Mouse (Mus musculus) MEL (cell line): ENCODE measurements around the gene Flrt2. TPM values are rescaled to one million over a fixed set of nuclear protein-coding genes. Genes with fewer than 3 reads are reported as not detected.

Source experiments
- DNase-seq: peaks from one replicate; pipeline ENCODE4 v3.0.0; 2011; ENCODE audit warnings: low read depth, low spot score
- H3K27ac ChIP-seq: 2 replicates; pipeline ENCODE4 v1.5.1; 2012; ENCODE audit warnings: low read depth, mild to moderate bottlenecking, control low read depth, low read length, moderate library complexity; ENCODE audit not compliant: control insufficient read depth
- H3K27me3 ChIP-seq, 2 experiments: fragments of 150-350 bp in 1 of 2; sonication (generic) in 1 of 2; 2 replicates each; pipeline ENCODE4 v1.6.1; 2012; ENCODE audit warnings: low read length in 2 of 2, mild to moderate bottlenecking in 2 of 2, improper control_type of control experiment in 1 of 2, moderate library complexity in 1 of 2; ENCODE audit not compliant: insufficient read depth in 2 of 2, control insufficient read depth in 1 of 2
- H3K36me3 ChIP-seq, 2 experiments: 2 replicates each; pipeline ENCODE4 v1.6.1; 2012 to 2014; ENCODE audit warnings: low read length in 2 of 2, improper control_type of control experiment in 1 of 2, inconsistent platforms in 1 of 2, mild to moderate bottlenecking in 1 of 2; ENCODE audit not compliant: insufficient read depth in 2 of 2, control insufficient read depth in 1 of 2
- H3K4me1 ChIP-seq, 2 experiments: fragments of 150-350 bp in 1 of 2; sonication (generic) in 1 of 2; 2 replicates each; pipeline ENCODE4 v1.6.1; 2012; ENCODE audit warnings: low read length in 2 of 2, improper control_type of control experiment in 1 of 2, mild to moderate bottlenecking in 1 of 2; ENCODE audit not compliant: insufficient read depth in 2 of 2, control insufficient read depth in 1 of 2
- H3K4me3 ChIP-seq, 2 experiments: fragments of 150-350 bp in 1 of 2; sonication (generic) in 1 of 2; 2 replicates each; pipeline ENCODE4 v1.5.1; 2012; ENCODE audit warnings: low read depth in 2 of 2, low read length in 2 of 2, mild to moderate bottlenecking in 2 of 2, moderate library complexity in 2 of 2, control low read depth in 1 of 2, improper control_type of control experiment in 1 of 2; ENCODE audit not compliant: control insufficient read depth in 1 of 2, insufficient read depth in 1 of 2
- H3K79me2 ChIP-seq: 2 replicates; pipeline ENCODE4 v1.6.1; 2012; ENCODE audit warnings: mild to moderate bottlenecking, low read length, moderate library complexity; ENCODE audit not compliant: control insufficient read depth, poor library complexity, insufficient read depth
- H3K9ac ChIP-seq: 2 replicates; pipeline ENCODE4 v1.6.1; 2012; ENCODE audit warnings: low read depth, mild to moderate bottlenecking, control low read depth, low read length, moderate library complexity; ENCODE audit not compliant: control insufficient read depth, poor library complexity, severe bottlenecking
- H3K9me3 ChIP-seq: fragments of 150-350 bp; sonication (generic); replicated peaks from 2 replicates; pipeline ENCODE4 v1.6.1; 2012; ENCODE audit warnings: mild to moderate bottlenecking, low read length, improper control_type of control experiment, moderate library complexity; ENCODE audit not compliant: insufficient read depth
- BHLHE40 ChIP-seq: IDR thresholded peaks from 2 replicates; pipeline ENCODE4 v1.6.1; 2012; ENCODE audit warnings: low read depth, mild to moderate bottlenecking, inconsistent platforms, low read length, improper control_type of control experiment, borderline replicate concordance
- CHD1 ChIP-seq: IDR thresholded peaks from 2 replicates; pipeline ENCODE4 v1.6.1; 2012; ENCODE audit warnings: low read depth, mild to moderate bottlenecking, inconsistent platforms, low read length, improper control_type of control experiment
- CHD2 ChIP-seq: IDR thresholded peaks from 2 replicates; pipeline ENCODE4 v1.6.1; 2011; ENCODE audit warnings: low read length, improper control_type of control experiment
- CTCF ChIP-seq, 3 experiments: IDR thresholded peaks in 2 of 3; conservative IDR thresholded peaks in 1 of 3; 2 replicates each; pipeline ENCODE4 v1.5.1; 2011 to 2012; ENCODE audit warnings: low read length in 3 of 3, low read depth in 2 of 3, mild to moderate bottlenecking in 2 of 3, improper control_type of control experiment in 1 of 3, inconsistent platforms in 1 of 3, mixed read lengths in 1 of 3, moderate library complexity in 1 of 3; ENCODE audit not compliant: control insufficient read depth in 1 of 3, insufficient read depth in 1 of 3, poor library complexity in 1 of 3, severe bottlenecking in 1 of 3
- E2F4 ChIP-seq: IDR thresholded peaks from 2 replicates; pipeline ENCODE4 v1.6.1; 2011; ENCODE audit warnings: low read depth, low read length, improper control_type of control experiment, borderline replicate concordance
- ELF1 ChIP-seq: IDR thresholded peaks from 2 replicates; pipeline ENCODE4 v1.6.1; 2014; ENCODE audit warnings: low read depth, mild to moderate bottlenecking, inconsistent platforms, low read length, improper control_type of control experiment, moderate library complexity
- EP300 ChIP-seq, 2 experiments: IDR thresholded peaks; 2 replicates each; pipeline ENCODE4 v1.6.1; 2011; ENCODE audit warnings: improper control_type of control experiment in 2 of 2, low read length in 2 of 2, low read depth in 1 of 2, mild to moderate bottlenecking in 1 of 2
- ETS1 ChIP-seq: IDR thresholded peaks from 2 replicates; pipeline ENCODE4 v1.6.1; 2012; ENCODE audit warnings: low read depth, mild to moderate bottlenecking, inconsistent platforms, low read length, improper control_type of control experiment, moderate library complexity
- GABPA ChIP-seq: IDR thresholded peaks from 2 replicates; pipeline ENCODE4 v1.6.1; 2012; ENCODE audit warnings: low read depth, mild to moderate bottlenecking, inconsistent platforms, low read length, improper control_type of control experiment, moderate library complexity
- JUND ChIP-seq: IDR thresholded peaks from 2 replicates; pipeline ENCODE4 v1.6.1; 2011; ENCODE audit warnings: low read depth, mild to moderate bottlenecking, improper control_type of control experiment, low read length
- KAT2A ChIP-seq: conservative IDR thresholded peaks from 2 replicates; pipeline ENCODE4 v1.6.1; 2012; ENCODE audit warnings: low read depth, low read length, improper control_type of control experiment, inconsistent platforms
- MAX ChIP-seq: IDR thresholded peaks from 2 replicates; pipeline ENCODE4 v1.6.1; 2011; ENCODE audit warnings: low read length, improper control_type of control experiment
- MEF2A ChIP-seq: IDR thresholded peaks from 2 replicates; pipeline ENCODE4 v1.6.1; 2014; ENCODE audit warnings: low read depth, mild to moderate bottlenecking, inconsistent platforms, low read length, improper control_type of control experiment; ENCODE audit not compliant: poor library complexity, insufficient replicate concordance, severe bottlenecking; ENCODE audit errors: extremely low read depth
- MYC ChIP-seq: IDR thresholded peaks from 2 replicates; pipeline ENCODE4 v1.6.1; 2011; ENCODE audit warnings: low read depth, mild to moderate bottlenecking, low read length, improper control_type of control experiment, moderate library complexity
- NELFE ChIP-seq: IDR thresholded peaks from 2 replicates; pipeline ENCODE4 v1.6.1; 2011; ENCODE audit warnings: low read depth, low read length, improper control_type of control experiment
- NRF1 ChIP-seq: IDR thresholded peaks from 2 replicates; pipeline ENCODE4 v1.6.1; 2014; ENCODE audit warnings: low read depth, mild to moderate bottlenecking, inconsistent platforms, low read length, improper control_type of control experiment, moderate library complexity; ENCODE audit not compliant: poor library complexity, insufficient read depth, severe bottlenecking
- POLR2AphosphoS2 ChIP-seq: IDR thresholded peaks from 2 replicates; pipeline ENCODE4 v1.6.1; 2011; ENCODE audit warnings: low read length, improper control_type of control experiment
- POLR2AphosphoS5 ChIP-seq: IDR thresholded peaks from 2 replicates; pipeline ENCODE4 v1.6.1; 2012; ENCODE audit warnings: low read depth, borderline replicate concordance, mild to moderate bottlenecking, inconsistent platforms, low read length, moderate library complexity, mixed read lengths
- RAD21 ChIP-seq: IDR thresholded peaks from 2 replicates; pipeline ENCODE4 v1.6.1; 2011; ENCODE audit warnings: mild to moderate bottlenecking, low read depth, low read length, improper control_type of control experiment
- SIN3A ChIP-seq: IDR thresholded peaks from 2 replicates; pipeline ENCODE4 v1.6.1; 2012; ENCODE audit warnings: low read length, improper control_type of control experiment, inconsistent platforms
- SMC3 ChIP-seq: IDR thresholded peaks from 2 replicates; pipeline ENCODE4 v1.6.1; 2011; ENCODE audit warnings: low read depth, low read length, improper control_type of control experiment
- TAL1 ChIP-seq: IDR thresholded peaks from 2 replicates; pipeline ENCODE4 v1.6.1; 2012; ENCODE audit warnings: mild to moderate bottlenecking, inconsistent platforms, low read length, moderate library complexity, mixed read lengths
- TBP ChIP-seq: IDR thresholded peaks from 2 replicates; pipeline ENCODE4 v1.8.0; 2011; ENCODE audit warnings: low read depth, low read length, improper control_type of control experiment
- TCF12 ChIP-seq: IDR thresholded peaks from 2 replicates; pipeline ENCODE4 v1.6.1; 2014; ENCODE audit warnings: low read depth, mild to moderate bottlenecking, inconsistent platforms, low read length, improper control_type of control experiment, moderate library complexity
- UBTF ChIP-seq: IDR thresholded peaks from 2 replicates; pipeline ENCODE4 v1.6.1; 2012; ENCODE audit warnings: low read depth, mild to moderate bottlenecking, inconsistent platforms, low read length, improper control_type of control experiment, moderate library complexity, borderline replicate concordance; ENCODE audit not compliant: insufficient read depth
- USF1 ChIP-seq: IDR thresholded peaks from 2 replicates; pipeline ENCODE4 v1.6.1; 2014; ENCODE audit warnings: low read depth, mild to moderate bottlenecking, inconsistent platforms, low read length, improper control_type of control experiment, moderate library complexity
- ZKSCAN1 ChIP-seq: IDR thresholded peaks from 2 replicates; pipeline ENCODE4 v1.6.1; 2012; ENCODE audit warnings: low read depth, mild to moderate bottlenecking, inconsistent platforms, low read length, improper control_type of control experiment, moderate library complexity
- ZMIZ1 ChIP-seq: IDR thresholded peaks from 2 replicates; pipeline ENCODE4 v1.6.1; 2012; ENCODE audit warnings: low read depth, mild to moderate bottlenecking, inconsistent platforms, low read length, improper control_type of control experiment, moderate library complexity
- polyA plus RNA-seq, 2 experiments: library from polyadenylated mRNA; stranded (reverse) in 1 of 2; unstranded in 1 of 2; fragments of >175 nt in 1 of 2; fragments of >200 nt in 1 of 2; gene quantifications; 2 replicates each; pipeline versions ENCODE4 v1.2.1 to v1.2.4; 2012; ENCODE audit warnings: low replicate concordance in 2 of 2, low read depth in 1 of 2; ENCODE audit not compliant: insufficient read length in 2 of 2, insufficient read depth in 1 of 2, missing spikeins in 1 of 2
- total RNA-seq: library from RNA; depleted of rRNA; stranded (reverse); fragments of 300-350 nt; gene quantifications from 2 replicates; pipeline ENCODE4 v1.2.3, GENCODE M21; 2012

Flrt2 gene
- total and polyA plus RNA-seq, 3 experiments: not detected

GRCm38 (mm10) chr12:95741296-95741695 is 49.3 kb downstream of the Flrt2 start:
- Histone ChIP-seq H3K36me3 (no peaks in the 10 kb centered on the region), H3K4me1 (no peaks in the 10 kb centered on the region), H3K9me3 (no peaks in the 10 kb centered on the region), H3K9ac (no peak overlapping the region), H3K27me3 (no peaks in the 10 kb centered on the region), H3K27ac (no peak overlapping the region), H3K4me3 (no peak overlapping the region), H3K79me2 (no peaks in the 10 kb centered on the region)
- DNase-seq: no peak
- no peak for TF ChIP-seq CHD1
- no peak for TF ChIP-seq KAT2A
- TF ChIP-seq ZKSCAN1: no peak
- TF ChIP-seq MAX: no peak
- TF ChIP-seq CHD2: no peak
- TF ChIP-seq JUND: no peak
- TF ChIP-seq TAL1: no peak
- no peak for TF ChIP-seq POLR2AphosphoS2
- no peak for TF ChIP-seq SIN3A
- TF ChIP-seq USF1: no peak
- no peak for TF ChIP-seq NELFE
- no peak for TF ChIP-seq TCF12
- no peak for TF ChIP-seq SMC3
- TF ChIP-seq, all 39 proteins: peak for 0

- TF ChIP-seq CTCF (IDR thresholded peaks at IDR 0.05 in 2 of 3, conservative IDR thresholded peaks at IDR 0.05 in 1 of 3; ENCODE audit: control insufficient read depth in 1 of 3, insufficient read depth in 1 of 3, low read depth in 2 of 3, low read length in 3 of 3, poor library complexity in 1 of 3, severe bottlenecking in 1 of 3) (no peak), EP300 (IDR thresholded peaks at IDR 0.05; ENCODE audit: low read depth in 1 of 2, low read length in 2 of 2) (no peak), NRF1 (no peak), BHLHE40 (no peak), MYC (no peak), USF1 (no peak), NELFE (no peak), TBP (no peak), ETS1 (no peak), ELF1 (no peak), ZMIZ1 (no peak), E2F4 (no peak), CHD1 (no peak), SMC3 (no peak), MEF2A (no peak), ZKSCAN1 (no peak), RAD21 (no peak), UBTF (no peak), POLR2AphosphoS5 (no peak), GABPA (no peak)
- no peaks in the 10 kb centered on the region for H3K9me3 ChIP-seq
- H3K9ac ChIP-seq: no peak overlapping the region
- DNase-seq: no peak
- no peaks in the 10 kb centered on the region for H3K79me2 ChIP-seq
- no peaks in the 10 kb centered on the region for H3K4me1 ChIP-seq
- no peaks in the 10 kb centered on the region for H3K36me3 ChIP-seq
- H3K4me3 ChIP-seq: no peak overlapping the region
- H3K27me3 ChIP-seq: no peaks in the 10 kb centered on the region
- H3K27ac ChIP-seq: no peak overlapping the region
Observed at GRCm38 (mm10) chr12:95744307-95744706, 52.3 kb downstream of the Flrt2 start.
